Mouse (Mus musculus): ENCODE results near the gene Rftn1.
A peak's percentile ranks its signal among the peaks of the same experiment; 100 is the strongest.

The Rftn1 gene

DNA sequence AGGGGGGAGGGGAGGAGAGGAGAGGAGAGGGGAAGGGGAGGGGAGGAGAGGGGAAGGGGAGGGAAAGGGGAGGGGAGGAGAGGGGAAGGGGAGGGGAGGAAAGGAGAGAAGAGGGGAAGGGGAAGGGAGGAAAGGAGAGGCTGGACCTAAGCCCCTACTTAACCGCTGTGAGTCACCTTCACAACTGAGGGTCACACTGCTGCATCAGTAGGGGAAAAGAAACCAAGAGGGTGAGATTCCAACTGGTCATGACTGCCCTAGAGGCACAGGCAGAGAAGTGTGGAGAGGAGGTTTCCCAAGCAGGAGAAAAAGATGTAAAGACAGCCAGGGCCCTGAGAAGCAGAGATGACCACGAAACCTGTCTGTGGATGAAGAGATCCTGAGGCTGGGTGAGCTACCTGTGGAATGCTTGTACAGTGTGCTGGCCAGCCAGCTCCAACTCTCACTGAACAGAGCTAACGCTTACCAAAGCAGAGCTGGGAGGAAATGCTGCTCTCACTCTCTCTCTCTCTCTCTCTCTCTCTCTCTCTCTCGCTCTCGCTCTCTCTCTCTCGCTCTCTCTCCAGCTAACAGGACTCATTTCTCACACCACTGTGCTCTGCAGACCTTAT, 19.4 kb downstream of the Rftn1 start:
- DNase-seq: no peak

DNA sequence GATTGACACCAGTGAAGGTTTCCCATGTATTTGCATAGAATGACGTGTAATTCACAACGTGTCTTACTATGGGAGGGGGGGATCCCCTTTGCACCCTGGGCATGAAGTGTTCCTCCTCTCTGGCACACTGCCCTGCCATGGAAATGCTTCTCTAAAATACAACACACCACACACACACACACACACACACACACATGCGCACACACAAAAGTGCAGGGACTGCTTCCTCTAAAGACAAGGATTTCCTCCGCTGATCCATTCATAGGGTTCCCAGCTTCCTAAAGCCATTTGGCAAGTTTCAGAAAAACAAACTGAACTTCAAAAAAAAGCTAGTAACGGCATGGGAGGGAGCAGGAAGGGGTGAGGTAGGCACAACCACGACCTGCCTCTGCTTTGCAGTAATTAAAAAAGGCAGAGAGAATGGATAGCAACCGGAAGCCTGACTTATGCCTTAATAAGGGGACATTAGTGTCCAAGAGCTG, 20.5 kb downstream of the Rftn1 start:
- DNase-seq: no peak

DNA sequence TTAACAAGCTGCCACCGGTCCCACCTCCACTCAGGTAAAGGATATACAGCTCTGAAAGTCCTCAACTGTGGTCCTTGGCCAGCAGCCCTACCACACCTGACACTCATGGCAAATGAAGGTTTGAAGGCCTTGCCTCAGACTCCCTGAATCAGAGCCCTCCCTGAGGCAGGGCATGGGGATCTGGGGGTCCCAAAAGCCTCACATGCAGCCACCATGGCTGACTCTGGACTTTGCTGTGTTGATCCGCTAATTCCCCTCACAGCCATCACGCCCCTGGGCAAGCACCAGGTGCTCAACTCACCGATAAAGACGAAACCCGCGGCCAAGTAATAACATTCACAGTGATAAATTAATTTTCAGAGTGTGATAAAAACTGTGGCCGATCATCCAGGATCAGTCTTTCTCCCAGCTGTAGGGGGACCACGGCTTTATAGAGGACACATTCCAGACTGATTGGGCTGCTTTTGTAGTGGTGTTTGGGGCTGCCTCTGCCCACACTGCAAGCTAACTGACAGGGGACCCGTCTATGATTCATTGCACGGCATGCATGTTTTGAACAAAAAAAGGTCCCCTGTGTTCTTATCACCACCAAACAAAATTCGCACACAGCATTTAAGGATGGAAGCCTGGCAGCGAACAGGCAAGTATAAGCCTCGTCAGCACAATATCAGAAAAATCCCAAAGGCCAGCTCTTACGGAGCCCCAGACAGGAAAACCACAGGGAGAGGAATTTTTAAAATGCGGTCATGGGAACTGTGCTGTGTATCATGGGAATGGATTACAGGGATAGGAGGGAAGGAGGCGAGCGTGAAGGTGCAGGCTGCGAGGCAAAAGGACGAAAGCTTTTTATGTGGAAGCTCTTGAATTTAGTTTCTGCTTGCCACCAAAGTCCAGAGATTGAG, 29.3 kb downstream of the Rftn1 start:
- no peak for DNase-seq

DNA sequence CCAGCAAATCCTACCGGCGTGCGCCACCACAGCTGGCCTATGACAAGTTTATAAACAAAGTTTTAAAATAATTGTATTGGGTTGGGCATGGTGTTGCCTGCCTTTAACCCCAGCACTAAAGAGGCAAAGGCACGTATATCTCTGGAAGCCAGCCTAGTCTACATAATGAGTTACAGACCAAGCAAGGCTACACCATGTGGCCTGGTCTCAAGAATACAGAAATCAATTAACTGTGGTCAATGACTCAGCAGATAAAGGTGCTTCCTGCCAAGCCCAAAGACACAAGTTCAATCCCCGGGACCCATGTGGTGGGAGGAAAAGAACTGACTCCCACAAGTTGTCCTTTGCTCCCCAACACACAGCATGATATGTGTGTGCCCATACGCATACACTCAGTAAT, 30.1 kb downstream of the Rftn1 start:
- no peak for DNase-seq

DNA sequence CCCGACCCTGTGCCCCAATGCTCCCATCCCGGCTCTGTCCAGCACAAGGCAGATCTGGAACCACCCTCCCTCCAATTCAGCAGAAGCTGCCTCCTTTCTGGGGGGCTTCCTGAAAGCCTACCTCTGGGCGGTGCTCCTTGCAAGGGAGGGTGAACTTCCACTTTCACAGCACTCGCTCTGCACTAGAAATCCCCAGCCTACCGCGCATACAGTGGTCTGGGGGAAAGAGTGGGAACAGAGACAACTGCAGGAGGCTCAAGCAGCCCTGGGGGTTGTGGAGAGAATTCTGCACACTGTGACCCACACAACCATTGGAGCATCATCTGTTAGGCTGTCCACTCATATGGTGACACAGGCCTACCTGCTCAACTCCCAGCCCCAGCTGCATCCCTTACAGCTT, 30.7 kb downstream of the Rftn1 start:
- no peak for DNase-seq

DNA sequence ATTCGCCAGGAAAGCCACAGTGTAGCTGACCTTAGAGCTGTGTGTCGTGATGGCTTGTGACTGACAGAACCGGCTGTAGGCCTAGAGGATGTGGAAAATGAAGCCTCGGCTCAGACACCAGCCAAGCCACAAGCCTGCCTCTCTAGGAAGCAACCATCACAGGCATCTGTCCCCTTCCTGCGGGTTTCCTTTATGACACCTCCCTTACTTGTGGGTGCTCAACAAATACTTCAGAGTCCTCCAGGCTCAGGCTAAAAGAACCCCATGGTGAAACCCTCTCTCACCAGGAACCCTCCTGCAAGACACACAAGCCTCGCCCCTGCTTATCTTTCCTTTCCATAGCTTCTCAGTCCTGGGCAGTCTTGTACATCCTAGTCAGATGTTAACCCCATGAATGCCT, 31.9 kb downstream of the Rftn1 start:
- peak; percentile 48 for DNase-seq

DNA sequence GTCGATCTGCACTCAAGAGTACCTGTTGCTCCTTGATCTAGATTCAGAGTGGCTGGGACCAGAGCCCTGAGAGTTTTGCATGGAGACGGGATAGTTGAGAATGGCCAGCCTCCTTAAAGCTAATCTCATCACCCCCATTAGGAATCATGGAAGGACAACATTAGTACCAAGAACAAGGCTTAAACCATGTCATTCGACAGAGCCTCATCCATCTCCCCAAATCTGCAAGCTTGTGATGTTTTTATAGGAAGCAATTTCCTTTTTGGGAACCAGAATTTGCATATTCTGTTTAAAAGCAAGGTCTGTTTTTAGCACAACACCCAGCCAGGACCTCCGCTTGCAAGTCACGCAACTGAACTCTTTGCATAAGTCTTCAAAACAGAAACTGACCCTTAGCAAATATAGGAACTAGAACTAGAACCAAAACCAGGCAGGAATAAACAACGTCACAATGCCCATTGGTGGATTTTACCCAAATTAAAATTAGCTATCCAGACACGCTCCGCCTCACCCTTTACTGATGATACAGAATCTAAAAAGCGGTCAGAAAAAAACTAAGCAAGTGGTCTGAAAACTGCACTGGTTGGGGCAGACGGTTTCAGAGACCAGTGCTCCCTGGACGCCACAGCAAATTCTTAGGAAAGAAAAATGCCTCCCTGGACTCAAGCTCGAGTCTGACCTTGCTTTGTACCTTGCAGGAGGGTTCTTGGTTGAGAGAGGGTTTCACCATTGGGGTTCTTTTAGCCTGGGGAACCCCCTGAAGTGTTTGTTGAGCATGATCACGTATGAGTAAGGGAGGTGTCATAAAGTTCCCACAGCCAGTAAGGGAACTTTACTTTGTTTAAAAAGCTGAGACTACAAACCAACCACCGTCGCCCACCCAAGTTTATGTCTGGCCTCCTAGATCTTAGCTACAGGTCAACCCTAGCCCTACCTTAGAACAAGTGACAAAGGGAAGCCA, 33.0 kb downstream of the Rftn1 start:
- DNase-seq: no peak

DNA sequence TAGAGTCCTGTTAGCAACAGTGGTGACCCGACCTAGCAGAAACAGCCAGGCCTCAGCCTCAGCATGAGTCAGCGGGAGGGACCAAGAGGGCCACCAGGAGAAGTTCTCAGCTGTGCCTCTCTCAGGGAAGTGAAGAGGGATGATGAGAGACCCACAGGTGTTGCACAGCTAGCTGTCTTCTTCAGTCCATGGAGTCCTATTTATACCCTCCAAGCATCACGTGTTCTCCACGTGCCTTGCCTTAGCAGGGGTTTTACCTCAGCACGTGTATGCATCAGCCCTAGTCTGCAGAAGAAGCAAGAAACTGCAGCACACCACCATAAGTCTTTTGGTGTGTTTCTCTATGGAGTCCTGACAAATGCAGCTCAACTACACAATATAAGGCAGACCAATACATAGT, 38.4 kb downstream of the Rftn1 start:
- DNase-seq: no peak

DNA sequence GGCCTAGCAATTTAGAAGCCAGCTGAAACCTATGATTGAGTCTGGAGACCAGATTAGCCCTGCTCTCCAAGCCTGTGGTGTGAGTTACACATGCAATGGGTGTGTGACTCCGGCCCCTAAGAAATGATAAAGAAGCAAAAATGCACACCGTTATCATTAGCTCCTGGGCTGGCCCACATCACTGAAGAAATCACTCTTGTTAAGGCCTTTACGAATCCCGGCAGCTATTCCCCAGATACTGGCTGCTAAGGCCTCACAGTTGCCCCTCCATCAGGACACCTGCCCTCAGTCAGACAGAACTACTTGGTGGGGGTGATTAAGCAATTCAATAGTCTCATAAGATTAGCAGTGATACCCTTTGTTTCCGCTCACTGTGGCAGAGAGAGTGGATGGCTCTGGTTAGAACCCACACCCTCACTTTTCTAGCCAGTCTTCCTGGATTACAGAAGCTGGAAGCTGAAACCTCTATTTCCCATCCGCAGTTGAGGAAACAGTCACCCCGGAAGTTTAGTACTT, 39.2 kb downstream of the Rftn1 start:
- DNase-seq: no peak

DNA sequence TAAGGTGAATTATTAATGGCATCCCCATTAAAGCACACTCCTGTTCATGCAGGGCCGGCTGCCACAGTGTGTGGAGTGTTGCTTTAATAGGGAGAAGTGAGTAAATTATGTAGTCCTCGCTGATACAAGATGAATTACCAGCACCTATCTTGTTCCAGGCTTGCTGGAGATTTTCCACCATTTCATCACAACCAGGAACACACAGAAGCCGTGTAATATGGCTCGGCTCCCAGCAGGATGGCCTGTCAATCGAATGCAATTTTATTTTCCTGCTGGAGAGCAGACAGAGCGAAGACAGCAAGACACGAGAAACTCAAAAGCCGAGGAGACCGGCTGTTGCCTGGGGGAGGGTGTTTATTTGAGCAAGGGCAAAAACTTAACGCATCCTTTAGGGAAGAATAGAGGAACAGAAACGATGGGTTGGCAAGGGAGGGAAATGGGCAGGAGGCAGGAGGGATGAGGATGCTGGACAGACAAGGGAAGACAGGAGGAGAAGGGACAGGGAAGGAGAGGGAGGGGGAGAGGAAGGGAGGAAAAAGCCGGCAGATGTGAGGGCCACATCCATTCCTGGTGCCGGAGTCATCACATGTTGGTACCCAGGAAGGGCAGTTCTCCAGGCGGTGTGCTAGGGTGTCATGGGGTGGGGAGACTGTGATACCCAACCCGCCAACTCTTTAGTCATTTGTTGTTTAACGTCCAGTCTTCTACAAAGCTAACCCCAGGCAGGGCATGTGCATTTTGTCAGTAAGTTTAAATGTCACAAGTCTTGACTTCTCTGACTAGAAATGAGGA, 39.9 kb downstream of the Rftn1 start:
- DNase-seq: no peak

DNA sequence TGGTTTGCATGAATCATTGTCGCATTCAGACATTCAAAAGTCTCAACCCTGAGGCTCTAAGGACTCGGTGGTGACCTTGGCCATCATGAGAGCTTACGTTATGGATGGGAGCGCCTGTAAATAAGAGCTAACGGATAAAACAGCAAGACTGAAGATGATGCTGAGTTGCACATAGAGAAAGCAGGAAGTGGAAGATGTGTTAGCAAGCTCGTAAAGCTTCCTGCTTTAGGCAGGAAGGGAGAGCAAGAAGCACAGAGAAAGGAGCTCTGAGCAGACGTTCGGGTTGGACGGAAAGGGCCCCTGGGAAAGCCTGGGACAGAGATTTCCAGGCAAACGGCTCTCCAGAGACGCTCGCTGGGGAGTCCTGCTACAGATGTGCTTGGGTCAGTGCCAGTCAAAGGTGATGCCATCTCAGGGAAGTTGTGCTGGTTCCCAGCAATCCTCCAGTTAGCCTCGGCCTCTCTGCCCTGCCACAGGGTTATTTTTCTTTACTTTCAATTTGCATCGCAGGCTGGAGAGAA, 40.7 kb downstream of the Rftn1 start:
- DNase-seq: peak; percentile 30

DNA sequence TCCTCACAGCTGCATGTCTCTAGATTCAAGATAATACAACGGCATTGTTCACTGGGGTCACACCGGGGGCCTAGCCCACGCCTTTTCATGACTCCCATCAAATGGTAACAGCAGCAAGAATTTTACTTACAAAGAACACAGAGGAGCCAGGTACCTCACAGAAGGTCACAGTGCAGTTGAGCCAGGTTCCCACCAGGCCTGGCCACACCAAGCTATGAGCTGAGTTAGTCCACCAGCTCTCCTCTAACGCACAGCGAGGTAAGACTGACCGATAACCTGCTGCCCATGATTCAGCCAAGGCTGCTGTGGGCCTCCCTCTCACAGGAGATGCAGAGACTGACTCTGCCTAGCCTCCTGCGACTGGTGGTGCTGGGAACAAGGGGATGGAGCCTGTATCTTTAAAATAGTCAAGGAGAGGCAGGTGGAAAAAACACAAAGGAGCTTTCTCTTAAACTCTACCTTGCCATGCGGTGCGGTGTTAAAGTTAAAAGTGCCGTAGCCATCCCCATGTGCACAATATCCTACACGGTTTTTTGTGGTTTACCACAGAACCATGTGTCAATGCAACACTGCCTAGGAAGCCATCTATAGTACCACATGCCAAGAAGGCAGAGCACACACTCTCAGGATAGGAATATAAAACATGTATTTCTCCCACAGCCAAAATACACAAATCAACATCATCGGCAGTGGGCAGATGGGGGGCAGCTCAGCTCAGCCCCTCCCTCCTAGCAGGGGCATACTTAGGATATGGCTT, 42.5 kb downstream of the Rftn1 start:
- peak; percentile 22 for DNase-seq

DNA sequence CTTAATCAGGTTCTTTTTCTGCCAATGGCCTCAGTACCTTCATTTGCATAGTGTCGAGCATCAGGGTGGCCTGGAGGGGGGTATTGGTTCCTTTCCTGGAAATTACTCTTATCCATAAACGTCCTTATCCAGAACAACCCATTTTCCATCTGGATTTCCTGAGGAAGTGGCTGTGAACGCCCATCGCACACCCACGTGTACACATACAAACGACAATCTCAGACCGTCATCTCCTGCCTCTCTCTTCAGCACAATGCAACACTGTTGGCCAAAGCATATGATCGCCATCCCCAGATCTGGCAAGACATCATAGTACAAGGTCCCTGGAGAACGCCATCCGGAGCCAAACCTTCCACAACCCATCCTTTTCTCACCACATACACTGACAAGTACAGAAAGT, 47.1 kb downstream of the Rftn1 start:
- DNase-seq: no peak

DNA sequence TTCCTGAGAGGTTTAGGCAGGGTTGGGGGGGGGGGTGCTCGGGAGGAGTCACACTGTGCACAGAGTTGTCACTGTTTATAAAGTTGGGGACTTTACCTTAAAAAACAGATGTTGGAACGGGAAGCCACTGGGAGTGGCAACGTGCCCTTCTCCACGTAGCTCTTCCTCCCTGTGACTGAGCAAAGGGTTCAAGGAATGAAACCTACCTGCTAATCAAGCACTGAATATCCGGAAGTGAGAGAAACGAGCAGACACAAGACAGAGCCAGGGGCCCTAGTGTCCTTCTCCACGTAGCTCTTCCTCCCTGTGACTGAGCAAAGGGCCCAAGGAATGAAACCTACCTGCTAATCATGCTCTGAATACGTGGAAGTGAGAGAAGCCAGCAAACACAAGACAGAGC, 47.9 kb downstream of the Rftn1 start:
- DNase-seq: no peak

DNA sequence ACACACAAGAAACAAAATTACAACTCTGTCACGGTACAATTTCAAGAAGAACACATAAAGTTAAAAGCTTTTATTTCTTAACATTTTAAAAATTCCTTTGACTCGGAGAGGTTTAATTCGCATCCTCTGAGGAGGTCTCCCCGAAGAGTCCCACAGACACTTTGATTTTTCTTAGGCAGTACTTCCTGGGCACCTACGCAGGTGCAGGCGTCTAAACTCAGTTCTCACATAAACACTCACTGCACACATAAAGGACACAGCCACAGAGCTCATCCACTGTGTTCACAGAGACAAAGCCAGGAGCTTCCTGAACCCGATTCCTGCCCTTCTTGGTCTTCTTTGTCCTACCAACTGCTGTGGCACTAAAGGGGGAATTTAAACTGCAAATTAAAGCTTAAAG, 48.3 kb downstream of the Rftn1 start:
- no peak for DNase-seq

DNA sequence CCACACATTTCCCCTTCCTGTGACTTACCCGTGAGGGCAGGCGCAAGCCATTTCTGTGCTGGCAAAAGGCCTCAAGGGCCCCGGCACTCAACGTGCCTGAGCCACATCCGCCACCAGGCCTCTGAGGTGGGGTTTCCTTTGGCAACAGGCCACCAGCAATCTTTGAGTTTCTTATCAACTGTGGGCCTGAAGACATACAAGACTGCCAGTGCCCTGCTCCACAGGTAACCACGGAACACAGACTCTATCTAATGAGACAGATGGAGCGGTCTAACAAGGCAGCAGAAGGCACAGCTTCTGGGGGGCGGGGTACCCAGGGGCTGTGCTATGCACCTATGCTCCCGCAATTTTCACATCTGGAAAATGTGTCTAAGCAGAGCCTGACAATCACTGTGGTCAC, 54.4 kb downstream of the Rftn1 start:
- DNase-seq: peak; percentile 71

DNA sequence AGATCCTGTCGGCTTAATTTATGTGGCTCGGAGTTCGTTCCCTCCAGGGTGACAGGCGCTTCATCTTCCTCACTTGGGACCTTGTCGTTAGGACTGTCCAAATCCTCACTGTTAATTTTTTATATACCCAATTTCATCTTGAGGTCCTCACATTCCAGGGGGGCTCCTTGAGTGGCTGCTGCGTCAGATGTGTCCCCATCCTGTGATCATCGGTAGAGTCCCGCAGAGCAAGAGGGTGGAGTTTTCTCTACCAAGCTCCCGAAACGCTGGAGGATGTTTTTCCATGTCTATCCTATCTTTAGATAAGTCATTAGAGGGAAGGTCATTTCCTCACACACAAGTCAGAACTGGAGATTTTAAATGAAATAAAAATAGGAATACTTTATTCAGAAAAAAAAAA, 55.0 kb downstream of the Rftn1 start:
- DNase-seq: no peak

DNA sequence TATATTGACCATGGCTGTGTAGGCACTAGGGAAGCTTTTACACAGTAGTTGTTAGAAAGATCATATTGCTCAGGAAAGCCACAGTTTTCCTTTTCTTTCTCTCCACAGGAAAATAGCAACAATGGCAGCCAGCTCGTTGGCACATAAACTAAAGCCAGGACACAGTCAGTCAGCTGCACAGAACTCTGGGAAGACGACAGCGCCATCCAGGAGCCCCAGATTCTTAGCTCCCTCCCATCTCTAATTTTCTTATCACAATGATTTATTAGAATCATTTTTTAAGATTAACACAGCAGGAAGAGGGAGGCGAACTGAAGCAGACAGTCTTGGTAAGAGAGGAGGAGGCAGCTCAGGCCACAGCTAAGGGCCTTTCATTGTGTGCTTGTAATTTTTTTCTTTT, 58.8 kb downstream of the Rftn1 start:
- no peak for DNase-seq

DNA sequence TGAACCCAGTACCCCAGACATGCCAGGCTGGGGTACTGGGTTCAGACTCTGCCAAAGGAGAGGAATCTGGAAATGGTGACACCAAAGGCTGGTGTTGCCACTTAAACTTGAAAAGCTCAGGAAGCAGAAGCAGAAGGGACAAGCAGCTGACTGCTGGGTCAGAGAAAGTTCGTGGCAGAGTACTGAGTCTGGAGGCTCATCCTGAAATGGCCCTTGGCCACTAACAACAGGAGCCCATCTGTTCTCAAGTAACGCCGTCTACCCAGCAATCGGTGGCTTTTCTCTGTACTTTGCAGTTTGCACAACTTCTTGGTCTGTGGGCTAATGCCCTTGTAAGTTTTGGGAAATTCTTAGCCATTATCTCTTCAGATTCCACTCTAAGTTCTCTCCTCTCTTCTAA, 60.1 kb downstream of the Rftn1 start:
- DNase-seq: no peak

DNA sequence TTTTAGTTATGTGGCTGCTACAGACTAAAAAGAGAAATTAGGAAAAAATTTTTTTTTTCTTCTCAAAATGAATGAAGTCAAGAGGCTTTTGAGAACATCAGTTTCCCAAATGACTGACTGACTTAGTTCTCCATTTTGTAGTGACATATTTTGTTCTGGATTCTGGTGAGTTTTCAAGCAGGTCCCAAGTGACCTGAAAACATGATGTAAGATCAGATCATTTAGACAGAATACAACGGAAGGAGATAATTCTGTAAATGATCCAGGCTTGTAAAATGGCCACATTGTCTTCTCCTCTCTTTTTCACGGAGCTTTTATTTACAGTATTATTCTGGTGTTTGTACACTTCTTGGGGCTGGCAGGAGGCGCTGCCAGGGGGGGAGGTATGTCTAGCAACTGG, 62.1 kb downstream of the Rftn1 start:
- DNase-seq: no peak
